Mouse (Mus musculus): ENCODE results near the gene Ppp1ca. TPM values are rescaled to one million over a fixed set of nuclear protein-coding genes. Genes with fewer than 3 reads are reported as not detected.
A peak's percentile ranks its signal among the peaks of the same experiment; 100 is the strongest.

Ppp1ca gene
- polyA plus RNA-seq, 1 experiment, result 204 TPM

- Histone ChIP-seq H3K27ac (ENCODE audit: control insufficient read depth, insufficient read depth, low read depth, low read length, poor library complexity) (peak within 1 kb of the TSS; percentile 0; the same call in 1 of the 2 replicates), H3K4me3 (replicated peaks; ENCODE audit: control insufficient read depth, low read depth, low read length) (peak within 1 kb of the TSS; percentile 71), H3K4me1 (ENCODE audit: control insufficient read depth, insufficient read depth, low read length) (no peaks in the 10 kb centered on the region; the same call in 1 of the 2 replicates)
- 8% methylated on average over 42 of the region's 42 CpGs for WGBS
- TF ChIP-seq POLR2A (IDR thresholded peaks at IDR 0.05; ENCODE audit: borderline replicate concordance, control insufficient read depth, low read depth, low read length) (peak; percentile 43; the same call in 1 of the 2 replicates), CTCF (IDR thresholded peaks at IDR 0.05; ENCODE audit: control insufficient read depth, insufficient read depth, low read length) (no peak)
Observed at GRCm38 (mm10) chr19:4162646-4163542, 29.0 kb upstream of the Ppp1ca start, which contains the start of gene Rps6kb2. Gene Rps6kb2, minus strand, starts transcription at chr19:4163354.

- WGBS, result 39% methylated on average over 4 of the region's 4 CpGs
- Histone ChIP-seq H3K4me3 (replicated peaks; ENCODE audit: control insufficient read depth, low read depth, low read length) (peak overlapping the region; percentile 71), H3K4me1 (ENCODE audit: control insufficient read depth, insufficient read depth, low read length) (no peaks in the 10 kb centered on the region; the same call in 1 of the 2 replicates), H3K27ac (ENCODE audit: control insufficient read depth, insufficient read depth, low read depth, low read length, poor library complexity) (0 out of 2 replicates have a peak overlapping the region, but pooled peaks have one; percentile 0)
- TF ChIP-seq POLR2A (IDR thresholded peaks at IDR 0.05; ENCODE audit: borderline replicate concordance, control insufficient read depth, low read depth, low read length), result no peak
- TF ChIP-seq CTCF (IDR thresholded peaks at IDR 0.05; ENCODE audit: control insufficient read depth, insufficient read depth, low read length), result no peak
Observed at GRCm38 (mm10) chr19:4163543-4163887, 28.4 kb upstream of the Ppp1ca start.

GRCm38 (mm10) chr19:4164100-4164499, 27.8 kb upstream of the Ppp1ca start:
- WGBS, result 80% methylated on average over 3 of the region's 3 CpGs
- no peak overlapping the region for H3K27ac ChIP-seq (ENCODE audit: control insufficient read depth, insufficient read depth, low read depth, low read length, poor library complexity)

GRCm38 (mm10) chr19:4164721-4165120, 27.1 kb upstream of the Ppp1ca start:
- no peak for TF ChIP-seq CTCF (IDR thresholded peaks at IDR 0.05; ENCODE audit: control insufficient read depth, insufficient read depth, low read length)
- no peak for TF ChIP-seq POLR2A (IDR thresholded peaks at IDR 0.05; ENCODE audit: borderline replicate concordance, control insufficient read depth, low read depth, low read length)
- H3K4me1 ChIP-seq (ENCODE audit: control insufficient read depth, insufficient read depth, low read length), result no peaks in the 10 kb centered on the region; the same call in 1 of the 2 replicates
- H3K27ac ChIP-seq (ENCODE audit: control insufficient read depth, insufficient read depth, low read depth, low read length, poor library complexity), result no peak overlapping the region; the same call in 1 of the 2 replicates
- 38% methylated on average over 2 of the region's 2 CpGs for WGBS
- H3K4me3 ChIP-seq (replicated peaks; ENCODE audit: control insufficient read depth, low read depth, low read length), result no peak overlapping the region

More at GRCm38 (mm10) chr19:4164100-4164499, 27.8 kb upstream of the Ppp1ca start:
- H3K4me3 ChIP-seq (replicated peaks; ENCODE audit: control insufficient read depth, low read depth, low read length), result no peak overlapping the region
- no peak for TF ChIP-seq POLR2A (IDR thresholded peaks at IDR 0.05; ENCODE audit: borderline replicate concordance, control insufficient read depth, low read depth, low read length)
- TF ChIP-seq CTCF (IDR thresholded peaks at IDR 0.05; ENCODE audit: control insufficient read depth, insufficient read depth, low read length), result no peak
- no peaks in the 10 kb centered on the region; the same call in 1 of the 2 replicates for H3K4me1 ChIP-seq (ENCODE audit: control insufficient read depth, insufficient read depth, low read length)

GRCm38 (mm10) chr19:4166678-4167476, 25.0 kb upstream of the Ppp1ca start:
- H3K27ac ChIP-seq (ENCODE audit: control insufficient read depth, insufficient read depth, low read depth, low read length, poor library complexity), result no peak overlapping the region
- peaks cover 10% of the 10 kb centered on the region for H3K4me1 ChIP-seq (ENCODE audit: control insufficient read depth, insufficient read depth, low read length)
- WGBS, result 82% methylated on average over 9 of the region's 9 CpGs
- no peak overlapping the region for H3K4me3 ChIP-seq (replicated peaks; ENCODE audit: control insufficient read depth, low read depth, low read length)
- no peak for TF ChIP-seq CTCF (IDR thresholded peaks at IDR 0.05; ENCODE audit: control insufficient read depth, insufficient read depth, low read length)
- TF ChIP-seq POLR2A (IDR thresholded peaks at IDR 0.05; ENCODE audit: borderline replicate concordance, control insufficient read depth, low read depth, low read length), result no peak

- peak; percentile 92 for TF ChIP-seq POLR2A (IDR thresholded peaks at IDR 0.05; ENCODE audit: borderline replicate concordance, control insufficient read depth, low read depth, low read length)
- peak; percentile 90 for TF ChIP-seq CTCF (IDR thresholded peaks at IDR 0.05; ENCODE audit: control insufficient read depth, insufficient read depth, low read length)
- Histone ChIP-seq H3K4me3 (replicated peaks; ENCODE audit: control insufficient read depth, low read depth, low read length) (peak overlapping the region; percentile 71), H3K27ac (ENCODE audit: control insufficient read depth, insufficient read depth, low read depth, low read length, poor library complexity) (peak overlapping the region; percentile 89), H3K4me1 (ENCODE audit: control insufficient read depth, insufficient read depth, low read length) (peaks cover 10% of the 10 kb centered on the region)
- under 1% methylated on average over 43 of the region's 43 CpGs for WGBS
Observed at GRCm38 (mm10) chr19:4169378-4169784, 22.5 kb upstream of the Ppp1ca start.

GRCm38 (mm10) chr19:4169810-4170209, 22.1 kb upstream of the Ppp1ca start:
- TF ChIP-seq POLR2A (IDR thresholded peaks at IDR 0.05; ENCODE audit: borderline replicate concordance, control insufficient read depth, low read depth, low read length), result no peak
- TF ChIP-seq CTCF (IDR thresholded peaks at IDR 0.05; ENCODE audit: control insufficient read depth, insufficient read depth, low read length), result no peak

More at GRCm38 (mm10) chr19:4169810-4170209, 22.1 kb upstream of the Ppp1ca start:
- Histone ChIP-seq H3K4me1 (ENCODE audit: control insufficient read depth, insufficient read depth, low read length) (peaks cover 10% of the 10 kb centered on the region), H3K4me3 (replicated peaks; ENCODE audit: control insufficient read depth, low read depth, low read length) (peak overlapping the region; percentile 71), H3K27ac (ENCODE audit: control insufficient read depth, insufficient read depth, low read depth, low read length, poor library complexity) (peak overlapping the region; percentile 89)
- WGBS, result 6% methylated on average over 27 of the region's 27 CpGs
